Mouse (Mus musculus) ovary, adult 18-20 months (tissue): Measurements from ENCODE around the gene Hist1h3b.

Source experiments
- DNase-seq: peaks from one replicate; pipeline ENCODE4 v3.0.0; 2022; ENCODE audit warnings: low spot score, mixed read lengths

Hist1h3b gene

GRCm38 (mm10) chr13:23792520-23792919, 40.5 kb downstream of the Hist1h3b start:
- DNase-seq, result no peak

GRCm38 (mm10) chr13:23799405-23799804, 47.3 kb downstream of the Hist1h3b start:
- DNase-seq, result no peak
